Mouse (Mus musculus) heart, embryonic 11.5 days (tissue): ENCODE data around the gene Pttg1ip. TPM values are rescaled to one million over a fixed set of nuclear protein-coding genes. Genes with fewer than 3 reads are reported as not detected.

Source experiments
- ATAC-seq: fragments of 200-750 bp; cut with Nextera tagmentation; replicated peaks from 2 replicates; pipeline ENCODE4 v1.8.0; 2017; ENCODE audit warnings: moderate library complexity; ENCODE audit not compliant: insufficient number of reproducible peaks, low FRiP score, low TSS enrichment
- H3K27ac ChIP-seq: fragments of 300-500 bp; sonication (generic); 2 replicates; pipeline ENCODE4 v1.5.1; 2014; ENCODE audit warnings: mild to moderate bottlenecking, low read depth, low read length
- H3K27me3 ChIP-seq: fragments of 300-500 bp; sonication (generic); 2 replicates; pipeline ENCODE4 v1.6.1; 2014; ENCODE audit warnings: mild to moderate bottlenecking, low read length, mixed read lengths; ENCODE audit not compliant: control insufficient read depth, insufficient read depth
- H3K36me3 ChIP-seq: fragments of 300-500 bp; sonication (generic); 2 replicates; pipeline ENCODE4 v1.6.1; 2014; ENCODE audit warnings: mild to moderate bottlenecking, low read length, moderate library complexity, mixed read lengths; ENCODE audit not compliant: control insufficient read depth, insufficient read depth
- H3K4me1 ChIP-seq: fragments of 300-500 bp; sonication (generic); 2 replicates; pipeline ENCODE4 v1.6.1; 2014; ENCODE audit warnings: low read length; ENCODE audit not compliant: control insufficient read depth, insufficient read depth
- H3K4me2 ChIP-seq: fragments of 300-500 bp; sonication (generic); 2 replicates; pipeline ENCODE4 v1.6.1; 2014; ENCODE audit warnings: mild to moderate bottlenecking, moderate library complexity
- H3K4me3 ChIP-seq: fragments of 300-500 bp; sonication (generic); 2 replicates; pipeline ENCODE4 v1.5.1; 2014; ENCODE audit warnings: low read depth, low read length
- H3K9ac ChIP-seq: fragments of 300-500 bp; sonication (generic); 2 replicates; pipeline ENCODE4 v1.6.1; 2014; ENCODE audit warnings: mild to moderate bottlenecking, low read depth, low read length, moderate library complexity
- H3K9me3 ChIP-seq: fragments of 300-500 bp; sonication (generic); replicated peaks from 2 replicates; pipeline ENCODE4 v1.6.1; 2016; ENCODE audit warnings: low read length; ENCODE audit not compliant: control insufficient read depth
- WGBS: fragments of 180-500 bp; shearing (Covaris S2); extraction: QIAGEN DNeasy Blood & Tissue Kit; methylation state at CpG from one replicate; pipeline ENCODE4 v1.1.7; 2014; ENCODE audit not compliant: insufficient replicate concordance; 5-methylcytosine and 5-hydroxymethylcytosine counted together
- polyA plus RNA-seq: library from polyadenylated mRNA; unstranded; fragments of >200 nt; fragmentation: Nextera tagmentation; extraction: Ambion mirVana; gene quantifications from 2 replicates; pipeline ENCODE4 v1.2.1, GENCODE M21; 2014

Gene Pttg1ip
- polyA plus RNA-seq, 1 experiment from 2014 or later, result 108 TPM

DNA sequence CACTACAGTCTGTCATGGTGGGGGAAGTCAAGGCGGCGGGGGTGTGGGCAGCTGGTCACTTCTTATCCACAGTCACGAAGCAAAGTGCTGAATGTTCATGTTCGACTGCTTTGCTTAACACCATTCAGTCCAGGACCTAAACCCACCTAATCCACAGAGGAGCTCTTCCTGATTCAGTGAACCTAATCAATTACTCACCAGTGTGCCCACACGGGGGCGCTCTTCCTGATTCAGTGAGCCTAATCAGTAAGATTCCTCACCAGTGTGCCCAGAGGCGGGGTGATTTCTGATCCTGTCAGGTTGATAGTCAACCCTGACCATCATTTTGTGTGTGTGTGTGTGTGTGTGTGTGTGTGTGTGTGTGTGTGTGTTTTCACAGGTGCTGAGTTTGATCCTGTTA is 38.3 kb upstream of the Pttg1ip start:
- no peak overlapping the region for H3K4me3 ChIP-seq
- no peak overlapping the region for H3K27ac ChIP-seq
- H3K9me3 ChIP-seq, result no peaks in the 10 kb centered on the region
- H3K4me1 ChIP-seq, result no peaks in the 10 kb centered on the region; the same call in 1 of the 2 replicates
- H3K27me3 ChIP-seq, result no peaks in the 10 kb centered on the region
- H3K9ac ChIP-seq, result no peak overlapping the region
- H3K36me3 ChIP-seq, result no peaks in the 10 kb centered on the region
- no peak overlapping the region for H3K4me2 ChIP-seq
- 43% methylated on average over 7 of the region's 7 CpGs for WGBS
- no peak for ATAC-seq

GRCm38 (mm10) chr10:77544916-77545315 is 36.6 kb upstream of the Pttg1ip start:
- Histone ChIP-seq H3K4me2 (no peak overlapping the region), H3K27me3 (no peaks in the 10 kb centered on the region), H3K9me3 (no peaks in the 10 kb centered on the region), H3K4me1 (no peaks in the 10 kb centered on the region; the same call in 1 of the 2 replicates), H3K36me3 (no peaks in the 10 kb centered on the region), H3K9ac (no peak overlapping the region), H3K27ac (no peak overlapping the region), H3K4me3 (no peak overlapping the region)
- ATAC-seq, result no peak
- WGBS, result 68% methylated on average over 5 of the region's 5 CpGs

DNA sequence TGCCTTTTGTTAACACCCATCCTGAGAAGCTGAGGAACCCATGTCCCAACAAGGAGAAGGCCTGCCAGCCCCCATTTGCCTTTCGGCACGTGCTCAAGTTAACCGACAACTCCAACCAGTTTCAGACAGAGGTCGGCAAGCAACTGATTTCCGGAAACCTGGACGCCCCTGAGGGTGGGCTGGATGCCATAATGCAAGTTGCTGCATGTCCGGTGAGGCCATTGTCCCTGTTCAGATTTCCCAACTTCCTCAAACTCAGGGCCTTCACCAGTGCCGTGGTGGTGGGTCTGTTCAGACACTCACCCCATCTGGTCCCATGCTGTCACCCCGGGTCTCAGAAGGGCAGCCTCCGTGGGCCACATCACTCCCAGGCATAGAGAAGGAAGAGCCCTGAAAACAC is 32.9 kb upstream of the Pttg1ip start:
- 80% methylated on average over 10 of the region's 10 CpGs for whole genome bisulfite sequencing
- Histone ChIP-seq H3K27ac (no peak overlapping the region), H3K36me3 (no peaks in the 10 kb centered on the region), H3K4me3 (no peak overlapping the region), H3K9me3 (no peaks in the 10 kb centered on the region), H3K9ac (no peak overlapping the region), H3K27me3 (no peaks in the 10 kb centered on the region), H3K4me1 (no peaks in the 10 kb centered on the region; the same call in 1 of the 2 replicates), H3K4me2 (no peak overlapping the region)
- no peak for ATAC-seq

- Histone ChIP-seq H3K27ac (no peak overlapping the region), H3K4me3 (no peak overlapping the region), H3K9me3 (no peaks in the 10 kb centered on the region), H3K4me1 (no peaks in the 10 kb centered on the region; the same call in 1 of the 2 replicates), H3K4me2 (no peak overlapping the region), H3K9ac (no peak overlapping the region), H3K27me3 (no peaks in the 10 kb centered on the region), H3K36me3 (no peaks in the 10 kb centered on the region)
- ATAC-seq, result no peak
- WGBS, result 68% methylated on average over 11 of the region's 11 CpGs
Measured at GRCm38 (mm10) chr10:77550874-77551273, 30.6 kb upstream of the Pttg1ip start.

GRCm38 (mm10) chr10:77552162-77552561 is 29.4 kb upstream of the Pttg1ip start:
- ATAC-seq, result no peak
- no peak overlapping the region for H3K4me3 ChIP-seq
- H3K27me3 ChIP-seq, result no peaks in the 10 kb centered on the region
- no peaks in the 10 kb centered on the region for H3K36me3 ChIP-seq
- no peaks in the 10 kb centered on the region for H3K9me3 ChIP-seq
- H3K27ac ChIP-seq, result no peak overlapping the region
- H3K4me1 ChIP-seq, result no peaks in the 10 kb centered on the region; the same call in 1 of the 2 replicates
- H3K9ac ChIP-seq, result no peak overlapping the region
- H3K4me2 ChIP-seq, result no peak overlapping the region
- 81% methylated on average over 5 of the region's 5 CpGs for WGBS

- Histone ChIP-seq H3K4me1 (no peaks in the 10 kb centered on the region; the same call in 1 of the 2 replicates), H3K36me3 (no peaks in the 10 kb centered on the region), H3K4me3 (no peak overlapping the region), H3K9me3 (no peaks in the 10 kb centered on the region), H3K27ac (no peak overlapping the region), H3K4me2 (no peak overlapping the region), H3K9ac (no peak overlapping the region), H3K27me3 (no peaks in the 10 kb centered on the region)
- no peak for ATAC-seq
- 70% methylated on average over 4 of the region's 4 CpGs for WGBS
Measured at GRCm38 (mm10) chr10:77553285-77553684, 28.2 kb upstream of the Pttg1ip start.

DNA sequence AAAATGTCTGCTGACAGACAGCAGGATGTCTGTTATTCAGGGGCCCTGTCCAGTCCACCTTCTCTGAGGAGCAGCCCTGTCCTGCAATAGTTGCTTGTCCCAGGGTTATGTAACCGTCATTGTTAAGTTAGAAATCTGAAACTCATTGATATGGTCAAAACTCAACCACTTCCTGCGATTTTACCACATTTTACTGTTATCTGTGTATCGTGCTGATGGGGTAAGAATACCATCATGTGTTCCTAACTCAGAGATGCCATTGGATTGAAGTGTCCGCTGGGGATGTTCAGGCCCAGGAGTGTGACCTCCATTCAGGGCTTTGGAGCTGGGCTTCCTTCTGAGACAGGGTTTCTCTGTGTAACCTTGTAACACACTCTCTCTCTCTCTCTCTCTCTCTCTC is 26.6 kb upstream of the Pttg1ip start:
- WGBS, result 75% methylated on average over 4 of the region's 4 CpGs

DNA sequence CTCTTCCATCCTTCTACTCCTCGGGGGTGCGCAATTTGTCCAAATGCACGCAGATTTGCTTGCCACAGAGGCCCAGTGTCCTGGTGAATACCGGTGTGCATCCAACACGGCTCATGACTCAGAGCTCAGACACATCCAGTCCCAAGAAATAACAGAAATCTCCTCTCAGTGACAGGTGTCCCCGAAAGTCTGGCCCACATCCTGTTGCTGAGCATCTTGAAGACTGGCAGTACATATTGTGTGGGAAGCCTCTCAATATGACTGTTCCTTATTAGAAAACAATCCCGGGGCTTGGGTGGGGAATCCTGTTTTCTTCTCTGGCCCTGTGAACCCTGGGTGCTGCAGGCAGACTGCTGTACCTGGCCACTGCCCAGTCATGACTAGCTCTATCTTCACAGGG is 24.9 kb upstream of the Pttg1ip start:
- Histone ChIP-seq H3K27ac (no peak overlapping the region), H3K4me1 (peaks cover 3% of the 10 kb centered on the region), H3K4me2 (no peak overlapping the region), H3K9ac (no peak overlapping the region), H3K36me3 (no peaks in the 10 kb centered on the region), H3K4me3 (no peak overlapping the region), H3K9me3 (no peaks in the 10 kb centered on the region), H3K27me3 (no peaks in the 10 kb centered on the region)
- no peak for ATAC-seq
- WGBS, result 78% methylated on average over 7 of the region's 7 CpGs

More for the DNA sequence above, 26.6 kb upstream of the Pttg1ip start:
- H3K4me1 ChIP-seq, result no peaks in the 10 kb centered on the region
- H3K9me3 ChIP-seq, result no peaks in the 10 kb centered on the region
- no peak overlapping the region for H3K4me2 ChIP-seq
- no peak overlapping the region for H3K9ac ChIP-seq
- ATAC-seq, result no peak
- no peak overlapping the region for H3K27ac ChIP-seq
- no peaks in the 10 kb centered on the region for H3K27me3 ChIP-seq
- no peaks in the 10 kb centered on the region for H3K36me3 ChIP-seq
- no peak overlapping the region for H3K4me3 ChIP-seq

- H3K4me3 ChIP-seq, result no peak overlapping the region
- H3K4me2 ChIP-seq, result no peak overlapping the region
- no peak for ATAC-seq
- H3K4me1 ChIP-seq, result peaks cover 3% of the 10 kb centered on the region
- no peak overlapping the region for H3K9ac ChIP-seq
- no peaks in the 10 kb centered on the region for H3K9me3 ChIP-seq
- H3K27me3 ChIP-seq, result no peaks in the 10 kb centered on the region
- WGBS, result 82% methylated on average over 4 of the region's 4 CpGs
- H3K27ac ChIP-seq, result no peak overlapping the region
- H3K36me3 ChIP-seq, result no peaks in the 10 kb centered on the region
Measured at GRCm38 (mm10) chr10:77557641-77558040, 23.9 kb upstream of the Pttg1ip start.
